Mouse (Mus musculus) urinary bladder, adult 2 months (tissue): ENCODE measurements around the gene Espnl. TPM values are rescaled to one million over a fixed set of nuclear protein-coding genes. Genes with fewer than 3 reads are reported as not detected.
A peak's percentile ranks its signal among the peaks of the same experiment; 100 is the strongest.

Experiments used
- DNase-seq: peaks from one replicate; pipeline ENCODE4 v3.0.0; 2022; ENCODE audit warnings: low spot score
- polyA plus RNA-seq: library from polyadenylated mRNA; depleted of rRNA; stranded (reverse); fragments of >200 nt; gene quantifications from 2 replicates; pipeline ENCODE4 v1.2.3, GENCODE M21; 2012; rRNA removed

Espnl gene
- polyA plus RNA-seq, 1 experiment, result 0.04 TPM

- peak; percentile 43 for DNase-seq
These were observed 58.7 kb downstream of the Espnl start for GRCm38 (mm10) chr1:91380453-91381090.

- no peak for DNase-seq
These were observed 59.2 kb downstream of the Espnl start for GRCm38 (mm10) chr1:91381091-91381471.

- DNase-seq, result no peak
These were observed 68.5 kb downstream of the Espnl start for GRCm38 (mm10) chr1:91390369-91390768.

GRCm38 (mm10) chr1:91397927-91398259 lies 76.0 kb downstream of the Espnl start:
- no peak for DNase-seq

Other genes with a start within 250 kb of the Espnl start
- gene Rbm44, start 177.0 kb upstream of the Espnl start, polyA plus RNA-seq, result 0.04 and 0.12 TPM in 2 replicates
- 5.2 and 6.4 TPM in 2 replicates for gene Ramp1, start 142.3 kb upstream of the Espnl start, polyA plus RNA-seq
- 54.3 and 68.9 TPM in 2 replicates for gene Ube2f, start 71.8 kb upstream of the Espnl start, polyA plus RNA-seq
- 21.1 and 21.8 TPM in 2 replicates for gene Scly, start 23.7 kb upstream of the Espnl start, polyA plus RNA-seq
- gene Klhl30, start 28.9 kb downstream of the Espnl start, polyA plus RNA-seq, result 3.4 and 3.8 TPM in 2 replicates
- gene Erfe, start 44.4 kb downstream of the Espnl start, polyA plus RNA-seq, result 0.08 and 0.18 TPM in 2 replicates
- 80.1 and 82.9 TPM in 2 replicates for gene Ilkap, start 76.7 kb downstream of the Espnl start, polyA plus RNA-seq
- gene Hes6, start 92.0 kb downstream of the Espnl start, polyA plus RNA-seq, result 24.5 and 29.0 TPM in 2 replicates
- gene Per2, start 137.2 kb downstream of the Espnl start, polyA plus RNA-seq, result 32.2 and 32.9 TPM in 2 replicates
- 11.7 and 12.0 TPM in 2 replicates for gene Traf3ip1, start 172.6 kb downstream of the Espnl start, polyA plus RNA-seq
- 10.6 and 11.3 TPM in 2 replicates for gene Asb1, start 218.5 kb downstream of the Espnl start, polyA plus RNA-seq